Mouse (Mus musculus) left cerebral cortex, postnatal 10 days (tissue): ENCODE data around the gene Clec2l. TPM values are rescaled to one million over a fixed set of nuclear protein-coding genes. Genes with fewer than 3 reads are reported as not detected.

Experiments
- DNase-seq, 2 experiments: peaks; one replicate each; pipeline ENCODE4 v3.0.0; 2021 to 2022; ENCODE audit warnings: low spot score in 2 of 2, mixed read lengths in 1 of 2; ENCODE audit errors: extremely low spot score in 1 of 2
- intact Hi-C: fragments of 180-260 bp; cut with DNase I; formaldehyde crosslinking; loops from one replicate; pipeline ENCODE4 v1.15.1; 2025
- total RNA-seq, 2 experiments: library from RNA; stranded (reverse); gene quantifications; 2 replicates each; pipeline ENCODE4 v1.2.3; 2021

Gene Clec2l
- total RNA-seq, 2 experiments from 2014 or later: 113 to 117 TPM

- peak in 1 of 2 experiments; percentile 67 for DNase-seq
- intact Hi-C loops: no loop called here
Measured at GRCm38 (mm10) chr6:38702810-38703399, 40.0 kb downstream of the Clec2l start.

GRCm38 (mm10) chr6:38703526-38703925 is 40.7 kb downstream of the Clec2l start:
- intact Hi-C loops: no loop called here
- DNase-seq: no peak

GRCm38 (mm10) chr6:38704264-38704984 is 41.6 kb downstream of the Clec2l start:
- intact Hi-C loops: no loop called here
- DNase-seq: peak in 1 of 2 experiments; percentile 57

- intact Hi-C loops: no loop called here
- no peak for DNase-seq
Measured at GRCm38 (mm10) chr6:38710449-38710848, 47.6 kb downstream of the Clec2l start.

- intact Hi-C loops: no loop called here
- DNase-seq: no peak
Measured at GRCm38 (mm10) chr6:38713957-38714898, 51.4 kb downstream of the Clec2l start.

GRCm38 (mm10) chr6:38715881-38716280 is 53.0 kb downstream of the Clec2l start:
- intact Hi-C loops: no loop called here

GRCm38 (mm10) chr6:38718625-38719024 is 55.8 kb downstream of the Clec2l start:
- intact Hi-C loops: no loop called here
- no peak for DNase-seq

More at GRCm38 (mm10) chr6:38715881-38716280, 53.0 kb downstream of the Clec2l start:
- no peak for DNase-seq

GRCm38 (mm10) chr6:38719229-38719628 is 56.4 kb downstream of the Clec2l start:
- DNase-seq: no peak
- intact Hi-C loops: no loop called here

- intact Hi-C loops: no loop called here
- no peak for DNase-seq
Measured at GRCm38 (mm10) chr6:38721361-38721760, 58.5 kb downstream of the Clec2l start.

GRCm38 (mm10) chr6:38725515-38725914 is 62.6 kb downstream of the Clec2l start:
- intact Hi-C loops: no loop called here
- DNase-seq: no peak

Other genes starting within 250 kb of the Clec2l start
- 10 to 100 TPM; 40.0 to 42.2 TPM for gene Ubn2, start 229.1 kb upstream of the Clec2l start, total RNA-seq
- 10 to 100 TPM; 53.2 to 61.3 TPM for gene Fmc1, start 129.6 kb upstream of the Clec2l start, total RNA-seq
- gene Luc7l2, start 111.7 kb upstream of the Clec2l start, total RNA-seq: 100 to 1,000 TPM; 164 to 172 TPM
- gene Klrg2, start 25.8 kb upstream of the Clec2l start, total RNA-seq: 1 to 10 TPM in 1 of 2 experiments, under 1 TPM in 1; 0.49 to 1.3 TPM
- gene Tbxas1, start 212.3 kb downstream of the Clec2l start, total RNA-seq: 1 to 10 TPM; 2.1 to 2.9 TPM
- 10 to 100 TPM; 44.6 to 45.9 TPM for gene Hipk2, start 213.1 kb downstream of the Clec2l start, total RNA-seq